Mouse (Mus musculus) limb, embryonic 15.5 days (tissue): Measurements from ENCODE around the gene Pink1. TPM values are rescaled to one million over a fixed set of nuclear protein-coding genes. Genes with fewer than 3 reads are reported as not detected.
A peak's percentile ranks its signal among the peaks of the same experiment; 100 is the strongest.

Experiments used
- ATAC-seq: fragments of 200-750 bp; cut with Nextera tagmentation; 2 replicates; pipeline ENCODE4 v1.8.0; 2017; ENCODE audit warnings: low read depth, moderate TSS enrichment; ENCODE audit not compliant: insufficient number of reproducible peaks, low FRiP score, low TSS enrichment
- H3K27ac ChIP-seq: fragments of 300-500 bp; sonication (generic); 2 replicates; pipeline ENCODE4 v1.5.1; 2015; ENCODE audit warnings: moderate library complexity, mild to moderate bottlenecking, inconsistent platforms
- H3K27me3 ChIP-seq: fragments of 300-500 bp; sonication (generic); 2 replicates; pipeline ENCODE4 v1.6.1; 2015; ENCODE audit warnings: inconsistent platforms
- H3K36me3 ChIP-seq: fragments of 300-500 bp; sonication (generic); 2 replicates; pipeline ENCODE4 v1.6.1; 2015; ENCODE audit warnings: inconsistent platforms
- H3K4me1 ChIP-seq: fragments of 300-500 bp; sonication (generic); 2 replicates; pipeline ENCODE4 v1.6.1; 2015; ENCODE audit warnings: inconsistent platforms
- H3K4me2 ChIP-seq: fragments of 300-500 bp; sonication (generic); 2 replicates; pipeline ENCODE4 v1.6.1; 2015; ENCODE audit warnings: mild to moderate bottlenecking, inconsistent platforms
- H3K4me3 ChIP-seq: fragments of 300-500 bp; sonication (generic); 2 replicates; pipeline ENCODE4 v1.5.1; 2015; ENCODE audit warnings: mild to moderate bottlenecking, inconsistent platforms
- H3K9ac ChIP-seq: fragments of 300-500 bp; sonication (generic); 2 replicates; pipeline ENCODE4 v1.6.1; 2015; ENCODE audit warnings: inconsistent platforms
- H3K9me3 ChIP-seq: fragments of 300-500 bp; sonication (generic); 2 replicates; pipeline ENCODE4 v1.6.1; 2016; ENCODE audit warnings: inconsistent platforms
- WGBS: fragments of 180-500 bp; shearing (Covaris S2); methylation state at CpG from one replicate; pipeline ENCODE4 v1.1.7; 2015; 5-methylcytosine and 5-hydroxymethylcytosine counted together
- polyA plus RNA-seq: library from polyadenylated mRNA; unstranded; fragments of >200 nt; fragmentation: Nextera tagmentation; extraction: Ambion mirVana; gene quantifications from 2 replicates; pipeline ENCODE4 v1.2.1, GENCODE M21; 2015

The Pink1 gene
- polyA plus RNA-seq, result 50.7 and 54.0 TPM in 2 replicates

DNA sequence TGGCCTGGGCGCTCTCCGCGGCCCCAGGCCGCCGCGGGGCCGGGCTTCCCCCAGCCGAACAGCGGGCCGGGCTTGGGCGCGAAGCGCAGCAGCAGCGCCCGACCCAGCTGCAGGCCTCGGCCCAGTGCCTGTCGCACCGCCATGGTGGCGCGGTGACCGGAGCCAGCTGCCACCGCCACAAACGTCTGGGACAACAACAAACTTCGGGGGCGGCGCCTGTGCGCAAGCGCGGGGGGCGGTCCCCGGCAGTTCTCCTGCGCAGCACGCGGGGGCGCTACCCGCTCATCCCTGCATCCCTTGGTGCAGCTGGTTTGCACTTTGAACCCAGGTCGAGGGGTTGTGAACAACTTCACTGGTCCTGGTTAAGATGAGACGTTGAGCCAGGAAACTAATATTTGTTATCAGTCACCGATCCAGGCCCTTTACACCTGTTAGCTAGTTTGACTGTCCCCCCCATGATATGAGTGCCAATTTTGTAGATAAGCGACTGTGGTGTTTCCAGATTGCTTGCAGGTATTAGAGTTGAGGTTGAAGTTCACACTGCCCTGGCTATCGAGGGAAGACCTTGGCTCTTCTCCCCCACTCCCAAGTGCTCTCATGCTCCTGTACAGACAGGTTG is at the start of gene Pink1:
Gene Pink1, minus strand, starts transcription at position 231 of the 619 bp plus-strand sequence.
- ATAC-seq, result peak; percentile 40; the same call in 1 of the 2 replicates
- H3K27me3 ChIP-seq, result peaks cover under 1% of the 10 kb centered on the region; the same call in 1 of the 2 replicates
- H3K4me1 ChIP-seq, result peaks cover 12% of the 10 kb centered on the region; the same call in 1 of the 2 replicates
- H3K27ac ChIP-seq, result peak within 1 kb of the TSS; percentile 95
- 3% methylated on average over 41 of the region's 41 CpGs for WGBS
- H3K36me3 ChIP-seq, result no peaks in the 10 kb centered on the region
- H3K9ac ChIP-seq, result peak within 1 kb of the TSS; percentile 98
- H3K4me3 ChIP-seq, result peak within 1 kb of the TSS; percentile 94
- no peaks in the 10 kb centered on the region for H3K9me3 ChIP-seq
- H3K4me2 ChIP-seq, result peak within 1 kb of the TSS; percentile 54

DNA sequence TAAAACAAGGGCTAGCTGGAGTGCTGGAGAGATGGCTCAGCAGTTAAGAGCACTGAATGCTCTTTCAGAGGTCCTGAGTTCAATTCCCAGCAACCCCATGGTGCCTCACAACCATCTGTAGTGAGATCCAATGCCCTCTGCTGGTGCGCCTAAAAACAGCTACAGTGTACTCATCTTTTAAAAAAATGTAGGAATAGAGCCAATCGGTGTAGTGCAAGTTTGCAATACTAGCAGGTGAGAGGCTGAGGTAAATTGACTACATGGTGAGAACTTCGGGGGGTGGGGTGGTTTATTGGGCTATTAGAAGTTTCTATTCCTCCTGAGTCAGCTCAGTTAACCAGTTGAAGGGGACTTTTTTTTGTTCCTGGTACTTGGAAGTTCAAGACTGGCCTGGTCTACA is 49.0 kb upstream of the Pink1 start:
- H3K4me1 ChIP-seq, result no peaks in the 10 kb centered on the region
- 68% methylated on average over 3 of the region's 3 CpGs for WGBS
- H3K27me3 ChIP-seq, result 0 out of 2 replicates have a peak, but pooled peaks cover 3% of the 10 kb centered on the region
- no peak overlapping the region for H3K27ac ChIP-seq
- no peak overlapping the region for H3K4me2 ChIP-seq
- H3K4me3 ChIP-seq, result no peak overlapping the region
- no peak overlapping the region for H3K9ac ChIP-seq
- no peak for ATAC-seq
- no peaks in the 10 kb centered on the region for H3K9me3 ChIP-seq
- no peaks in the 10 kb centered on the region for H3K36me3 ChIP-seq

DNA sequence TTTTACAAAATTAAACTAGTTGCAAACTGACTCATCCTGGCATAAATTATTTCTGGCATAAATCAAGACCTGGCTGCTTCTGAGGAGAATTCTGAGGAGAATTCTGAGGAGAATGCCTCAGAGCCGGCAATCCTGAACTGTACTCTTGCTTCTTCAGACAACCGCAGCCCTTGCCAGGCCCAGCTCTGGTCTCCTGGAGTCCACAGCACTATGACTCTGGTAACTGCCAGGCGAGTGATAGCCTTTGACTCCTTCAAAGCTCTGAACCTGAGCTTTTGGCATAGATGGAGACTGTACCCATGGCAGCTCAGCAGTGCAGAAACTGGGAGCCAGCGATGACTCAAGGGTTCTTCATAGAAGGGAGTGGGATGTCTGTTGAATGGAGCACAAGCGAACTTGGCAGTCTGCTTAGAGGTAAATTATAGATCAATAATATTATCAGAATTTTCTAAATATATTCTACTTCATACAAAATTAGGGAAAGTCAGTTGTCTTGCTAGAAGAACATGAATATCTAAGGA is 44.9 kb upstream of the Pink1 start:
- peaks cover 12% of the 10 kb centered on the region for H3K4me1 ChIP-seq
- H3K36me3 ChIP-seq, result no peaks in the 10 kb centered on the region
- no peak overlapping the region for H3K27ac ChIP-seq
- no peak overlapping the region for H3K4me2 ChIP-seq
- no peaks in the 10 kb centered on the region for H3K9me3 ChIP-seq
- WGBS, result 77% methylated on average over 5 of the region's 5 CpGs
- peaks cover 24% of the 10 kb centered on the region for H3K27me3 ChIP-seq
- no peak overlapping the region for H3K9ac ChIP-seq
- ATAC-seq, result no peak
- H3K4me3 ChIP-seq, result no peak overlapping the region

DNA sequence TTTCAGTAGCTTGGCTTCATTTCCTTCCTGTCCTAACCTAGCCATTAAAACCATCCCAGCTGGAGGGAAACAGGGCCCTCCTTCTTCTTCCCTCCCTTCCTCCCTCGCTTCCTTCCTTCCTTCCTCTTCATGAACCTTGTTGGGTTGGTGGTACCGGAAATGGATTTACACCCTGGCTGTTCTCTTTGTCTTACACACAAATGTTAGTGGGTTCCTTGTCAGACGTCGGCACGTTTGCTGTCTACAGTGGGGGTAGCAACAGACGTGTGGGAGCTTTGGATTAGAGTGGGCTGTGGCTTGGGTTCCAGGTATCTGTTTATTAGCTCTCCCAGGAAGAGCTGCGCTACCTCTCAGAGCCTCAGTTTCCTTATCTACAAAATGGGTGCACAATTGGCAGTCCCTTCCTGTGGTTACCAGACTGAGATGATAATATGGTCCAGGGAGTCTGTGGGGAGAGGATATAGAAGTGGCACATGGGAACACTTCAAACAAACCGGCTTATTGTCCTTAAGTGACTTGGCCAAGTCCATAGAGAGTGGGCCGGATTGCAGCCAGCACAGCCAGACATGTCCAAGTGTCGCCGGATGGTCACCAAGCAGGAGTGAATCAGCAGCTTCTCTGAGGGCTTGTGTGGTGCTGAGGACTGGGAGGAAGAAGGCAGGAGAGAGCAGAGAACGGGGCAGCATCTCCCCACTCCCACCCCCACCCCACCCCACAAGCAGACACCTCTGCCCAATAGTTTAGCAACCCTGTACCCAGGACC is 42.6 kb upstream of the Pink1 start:
- Histone ChIP-seq H3K4me1 (peaks cover 12% of the 10 kb centered on the region), H3K4me2 (peak overlapping the region; percentile 53; the same call in 1 of the 2 replicates), H3K27me3 (peaks cover 29% of the 10 kb centered on the region), H3K36me3 (no peaks in the 10 kb centered on the region), H3K9ac (no peak overlapping the region), H3K27ac (no peak overlapping the region), H3K9me3 (no peaks in the 10 kb centered on the region), H3K4me3 (no peak overlapping the region)
- 69% methylated on average over 12 of the region's 12 CpGs for WGBS
- no peak for ATAC-seq

DNA sequence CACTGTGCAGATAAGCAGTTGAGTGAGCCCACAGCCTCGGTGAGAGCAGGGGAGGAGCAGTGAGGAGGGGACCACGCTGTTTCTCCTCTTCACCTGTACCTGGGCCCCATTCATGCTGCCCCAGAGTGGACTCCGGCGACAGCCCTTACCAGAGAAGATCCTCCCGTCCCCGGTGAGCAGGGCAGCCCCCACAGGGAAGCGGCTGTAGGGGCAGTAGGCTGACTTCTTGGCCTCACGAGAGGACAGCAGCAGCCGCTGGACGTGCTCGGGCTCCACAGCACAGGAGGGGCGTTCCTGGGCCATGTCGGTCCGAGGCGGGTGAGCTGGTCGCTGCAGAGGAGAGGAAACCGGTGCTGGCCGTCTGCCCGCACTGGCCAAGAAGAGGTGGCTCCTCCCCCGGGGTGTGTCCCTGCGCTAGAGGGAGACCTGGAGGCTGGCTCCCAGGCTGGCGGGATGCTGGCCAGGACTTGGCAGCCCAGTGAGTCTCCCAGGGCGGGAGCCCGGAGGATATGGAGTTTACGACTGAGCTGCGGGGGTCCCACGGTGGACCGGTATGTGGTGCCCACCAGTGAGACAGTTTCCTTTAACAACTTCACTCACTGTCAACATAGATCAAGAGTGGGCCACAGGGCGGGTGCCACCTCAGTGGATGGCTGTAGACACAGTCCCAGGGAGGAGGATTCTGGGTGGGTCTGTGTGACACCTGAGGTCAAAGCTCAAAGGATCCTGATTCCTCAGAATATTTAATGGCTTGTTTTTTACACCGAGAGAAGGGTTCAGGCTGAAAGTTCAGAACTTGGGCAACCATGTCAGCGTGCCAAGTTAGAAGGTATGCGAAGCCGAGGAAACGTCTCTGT is 41.8 kb upstream of the Pink1 start, which contains the start of gene Cda:
Gene Cda, minus strand, starts transcription at position 352 of the 857 bp plus-strand sequence.
- H3K27ac ChIP-seq, result 0 out of 2 replicates have a peak within 1 kb of the TSS, but pooled peaks have one; percentile 17

DNA sequence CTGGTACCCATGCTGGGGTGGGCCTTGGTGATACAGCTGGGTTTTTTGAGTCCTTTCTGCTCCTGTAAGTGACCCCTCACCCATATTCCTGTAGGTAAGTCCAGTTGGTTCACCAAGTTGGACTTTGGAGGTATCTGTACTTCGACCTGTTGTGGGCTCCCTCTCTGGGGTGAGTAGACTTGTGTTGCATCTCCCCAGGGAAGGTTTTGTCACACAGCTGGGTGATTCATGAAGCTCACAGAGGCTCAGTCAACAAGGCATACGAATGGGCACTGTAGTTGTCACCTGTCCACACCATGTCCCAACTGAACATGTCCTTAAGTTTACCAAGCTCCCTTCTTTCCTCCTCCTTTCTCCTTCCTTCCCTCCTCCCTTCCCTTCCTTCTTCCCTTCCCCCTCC is 40.5 kb upstream of the Pink1 start:
- no peaks in the 10 kb centered on the region for H3K9me3 ChIP-seq
- peaks cover 12% of the 10 kb centered on the region for H3K4me1 ChIP-seq
- H3K4me3 ChIP-seq, result no peak overlapping the region
- no peaks in the 10 kb centered on the region for H3K36me3 ChIP-seq
- 73% methylated on average over 2 of the region's 2 CpGs for WGBS
- ATAC-seq, result no peak
- H3K4me2 ChIP-seq, result no peak overlapping the region
- peaks cover 32% of the 10 kb centered on the region for H3K27me3 ChIP-seq
- no peak overlapping the region for H3K9ac ChIP-seq
- no peak overlapping the region for H3K27ac ChIP-seq

More for the DNA sequence above, 41.8 kb upstream of the Pink1 start, which contains the start of gene Cda:
- Histone ChIP-seq H3K4me3 (peak within 1 kb of the TSS; percentile 32), H3K27me3 (peaks cover 30% of the 10 kb centered on the region), H3K4me2 (peak within 1 kb of the TSS; percentile 53), H3K36me3 (no peaks in the 10 kb centered on the region), H3K9me3 (no peaks in the 10 kb centered on the region), H3K9ac (no peak within 1 kb of the TSS), H3K4me1 (peaks cover 12% of the 10 kb centered on the region)
- 4% methylated on average over 34 of the region's 34 CpGs for WGBS
- ATAC-seq, result peak; percentile 66

DNA sequence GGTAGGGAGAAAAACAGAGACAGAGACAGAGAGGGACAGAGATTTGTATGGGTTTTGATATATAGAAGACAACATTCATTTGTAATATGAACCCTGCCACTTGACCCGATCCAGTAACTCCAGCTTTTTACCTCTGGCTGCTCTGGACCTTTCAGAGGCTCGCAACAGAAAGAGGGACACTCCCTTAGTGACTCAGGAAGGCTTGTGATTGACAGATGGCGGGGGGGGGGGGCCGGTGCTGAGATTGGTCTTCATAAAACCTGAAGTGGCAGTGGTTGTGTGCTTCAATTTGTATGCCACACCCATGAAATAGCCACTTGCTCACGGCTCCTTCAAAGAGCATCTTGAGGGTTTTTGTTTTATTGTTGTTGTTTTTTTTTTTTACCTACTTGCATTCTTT is 37.4 kb upstream of the Pink1 start:
- no peak overlapping the region for H3K9ac ChIP-seq
- H3K4me2 ChIP-seq, result no peak overlapping the region
- no peaks in the 10 kb centered on the region for H3K36me3 ChIP-seq
- no peaks in the 10 kb centered on the region for H3K9me3 ChIP-seq
- ATAC-seq, result no peak
- H3K4me3 ChIP-seq, result no peak overlapping the region
- WGBS, result 42% methylated on average over 5 of the region's 5 CpGs
- peaks cover 35% of the 10 kb centered on the region; the same call in 1 of the 2 replicates for H3K27me3 ChIP-seq
- H3K27ac ChIP-seq, result no peak overlapping the region
- peaks cover 12% of the 10 kb centered on the region for H3K4me1 ChIP-seq

DNA sequence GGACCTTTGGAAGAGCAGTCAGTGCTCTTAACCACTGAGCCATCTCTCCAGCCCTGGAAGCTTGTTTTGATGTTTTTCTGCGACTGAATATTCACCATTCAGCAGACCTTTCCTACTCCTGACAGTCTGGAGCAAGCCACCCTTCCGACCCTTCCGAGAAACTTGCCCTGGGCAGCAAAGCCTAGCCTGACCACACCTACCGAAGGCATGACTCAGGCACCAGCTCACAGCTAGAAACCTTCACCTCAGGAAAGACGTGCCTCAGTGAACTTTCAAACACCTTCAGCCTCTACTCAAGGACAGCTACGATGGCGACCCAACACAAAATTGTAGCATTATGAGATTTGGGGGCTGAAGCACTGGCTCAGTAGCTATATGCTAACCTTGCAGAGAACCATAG is 36.8 kb upstream of the Pink1 start:
- H3K9me3 ChIP-seq, result no peaks in the 10 kb centered on the region
- H3K9ac ChIP-seq, result no peak overlapping the region
- ATAC-seq, result no peak
- no peak overlapping the region for H3K27ac ChIP-seq
- H3K27me3 ChIP-seq, result peaks cover 32% of the 10 kb centered on the region; the same call in 1 of the 2 replicates
- no peaks in the 10 kb centered on the region for H3K36me3 ChIP-seq
- no peak overlapping the region for H3K4me3 ChIP-seq
- H3K4me1 ChIP-seq, result peaks cover 6% of the 10 kb centered on the region
- 75% methylated on average over 7 of the region's 7 CpGs for WGBS
- no peak overlapping the region for H3K4me2 ChIP-seq

DNA sequence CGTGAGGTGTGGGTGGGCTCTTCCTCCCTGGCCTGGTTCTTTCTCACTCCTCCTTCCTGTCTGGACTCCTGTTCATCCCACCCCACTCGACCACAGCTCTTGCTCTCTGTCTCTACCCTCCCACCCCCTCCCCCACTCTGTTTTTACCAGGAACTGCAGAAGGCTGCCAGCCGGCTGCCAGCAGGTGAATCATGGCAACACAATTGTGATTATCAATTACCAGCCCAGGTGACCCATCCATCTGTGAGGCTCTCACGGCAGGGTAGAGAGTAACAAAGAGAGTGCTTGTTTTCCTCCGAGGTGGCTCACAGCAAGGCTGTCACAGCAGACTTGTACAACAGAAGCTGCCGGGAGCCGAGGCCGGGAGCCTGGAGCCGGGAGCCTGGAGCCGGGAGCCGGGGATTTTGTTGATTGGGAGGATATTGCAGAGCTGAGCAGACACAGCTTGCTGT is 35.3 kb upstream of the Pink1 start:
- 11% methylated on average over 11 of the region's 11 CpGs for WGBS
- H3K4me3 ChIP-seq, result no peak overlapping the region
- H3K4me1 ChIP-seq, result no peaks in the 10 kb centered on the region
- no peaks in the 10 kb centered on the region for H3K9me3 ChIP-seq
- ATAC-seq, result no peak
- no peak overlapping the region for H3K9ac ChIP-seq
- H3K27me3 ChIP-seq, result 0 out of 2 replicates have a peak, but pooled peaks cover 22% of the 10 kb centered on the region
- H3K27ac ChIP-seq, result no peak overlapping the region
- H3K4me2 ChIP-seq, result no peak overlapping the region
- no peaks in the 10 kb centered on the region for H3K36me3 ChIP-seq

DNA sequence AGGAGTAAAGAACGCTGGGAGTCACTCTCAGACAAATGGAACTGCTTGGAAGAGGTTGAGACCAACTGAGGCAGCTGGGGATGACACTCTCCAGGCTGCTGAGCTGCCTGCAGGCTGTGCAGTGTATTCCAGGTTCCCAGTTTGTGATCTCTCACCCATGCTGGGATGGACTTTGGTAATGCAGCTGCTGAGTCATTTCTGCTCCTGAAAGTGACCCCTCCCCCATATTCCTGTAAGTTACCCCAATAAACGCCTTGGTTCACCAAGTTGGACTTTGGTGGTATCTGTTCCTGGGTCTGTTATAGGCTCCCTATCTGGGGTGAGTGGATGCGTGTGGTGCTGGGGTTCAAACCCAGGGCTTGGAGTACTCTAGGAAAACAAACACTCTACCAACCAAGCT is 32.1 kb upstream of the Pink1 start:
- WGBS, result 63% methylated on average over 3 of the region's 3 CpGs

DNA sequence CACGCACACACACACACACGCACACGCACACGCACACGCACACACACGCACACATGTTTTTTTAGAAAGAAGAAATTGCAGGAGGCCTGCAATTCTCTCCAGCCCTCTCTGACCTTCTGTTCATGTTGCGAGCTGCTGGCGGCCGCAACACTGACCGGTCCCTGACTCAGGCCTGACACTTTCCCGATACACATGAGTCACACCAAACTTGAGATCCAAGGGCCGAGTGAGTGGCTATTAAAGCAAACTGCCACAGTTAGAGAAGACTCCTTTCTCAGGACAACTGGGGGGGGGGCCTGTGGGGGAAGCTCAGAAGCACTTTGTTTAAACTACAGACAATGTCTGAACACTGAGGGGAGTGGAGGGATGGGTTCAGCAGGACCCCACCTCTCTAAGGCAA is 30.4 kb upstream of the Pink1 start:
- no peak for ATAC-seq
- no peak overlapping the region for H3K4me2 ChIP-seq
- no peaks in the 10 kb centered on the region for H3K36me3 ChIP-seq
- H3K4me1 ChIP-seq, result no peaks in the 10 kb centered on the region
- no peak overlapping the region for H3K9ac ChIP-seq
- no peak overlapping the region for H3K27ac ChIP-seq
- H3K4me3 ChIP-seq, result no peak overlapping the region
- 0 out of 2 replicates have a peak, but pooled peaks cover 10% of the 10 kb centered on the region for H3K27me3 ChIP-seq
- no peaks in the 10 kb centered on the region for H3K9me3 ChIP-seq
- 88% methylated on average over 12 of the region's 12 CpGs for WGBS

More for the DNA sequence above, 32.1 kb upstream of the Pink1 start:
- Histone ChIP-seq H3K4me2 (no peak overlapping the region), H3K27me3 (0 out of 2 replicates have a peak, but pooled peaks cover 13% of the 10 kb centered on the region), H3K9me3 (no peaks in the 10 kb centered on the region), H3K9ac (no peak overlapping the region), H3K36me3 (no peaks in the 10 kb centered on the region), H3K4me3 (no peak overlapping the region), H3K27ac (no peak overlapping the region), H3K4me1 (no peaks in the 10 kb centered on the region)
- ATAC-seq, result no peak
